Mouse (Mus musculus) MEL (cell line): Measurements from ENCODE around the gene Kndc1.

Experiments used
- CHD1 ChIP-seq: IDR thresholded peaks from 2 replicates; pipeline ENCODE4 v1.6.1; 2012; ENCODE audit warnings: low read depth, mild to moderate bottlenecking, inconsistent platforms, low read length, improper control_type of control experiment
- CTCF ChIP-seq, 3 experiments: IDR thresholded peaks in 2 of 3; conservative IDR thresholded peaks in 1 of 3; 2 replicates each; pipeline ENCODE4 v1.5.1; 2011 to 2012; ENCODE audit warnings: low read length in 3 of 3, low read depth in 2 of 3, mild to moderate bottlenecking in 2 of 3, improper control_type of control experiment in 1 of 3, inconsistent platforms in 1 of 3, mixed read lengths in 1 of 3, moderate library complexity in 1 of 3; ENCODE audit not compliant: control insufficient read depth in 1 of 3, insufficient read depth in 1 of 3, poor library complexity in 1 of 3, severe bottlenecking in 1 of 3
- ETS1 ChIP-seq: IDR thresholded peaks from 2 replicates; pipeline ENCODE4 v1.6.1; 2012; ENCODE audit warnings: low read depth, mild to moderate bottlenecking, inconsistent platforms, low read length, improper control_type of control experiment, moderate library complexity
- GATA1 ChIP-seq: IDR thresholded peaks from 2 replicates; pipeline ENCODE4 v1.6.1; 2011; ENCODE audit warnings: low read depth, low read length, improper control_type of control experiment
- MXI1 ChIP-seq: IDR thresholded peaks from 2 replicates; pipeline ENCODE4 v1.6.1; 2011; ENCODE audit warnings: mild to moderate bottlenecking, low read depth, low read length, improper control_type of control experiment
- NELFE ChIP-seq: IDR thresholded peaks from 2 replicates; pipeline ENCODE4 v1.6.1; 2011; ENCODE audit warnings: low read depth, low read length, improper control_type of control experiment
- POLR2AphosphoS2 ChIP-seq: IDR thresholded peaks from 2 replicates; pipeline ENCODE4 v1.6.1; 2011; ENCODE audit warnings: low read length, improper control_type of control experiment
- RCOR1 ChIP-seq: IDR thresholded peaks from 2 replicates; pipeline ENCODE4 v1.6.1; 2012; ENCODE audit warnings: low read depth, mild to moderate bottlenecking, inconsistent platforms, low read length, improper control_type of control experiment
- SMC3 ChIP-seq: IDR thresholded peaks from 2 replicates; pipeline ENCODE4 v1.6.1; 2011; ENCODE audit warnings: low read depth, low read length, improper control_type of control experiment
- USF1 ChIP-seq: IDR thresholded peaks from 2 replicates; pipeline ENCODE4 v1.6.1; 2014; ENCODE audit warnings: low read depth, mild to moderate bottlenecking, inconsistent platforms, low read length, improper control_type of control experiment, moderate library complexity
- ZC3H11A ChIP-seq: IDR thresholded peaks from 2 replicates; pipeline ENCODE4 v1.6.1; 2012; ENCODE audit warnings: low read depth, mild to moderate bottlenecking, inconsistent platforms, low read length, improper control_type of control experiment

DNA sequence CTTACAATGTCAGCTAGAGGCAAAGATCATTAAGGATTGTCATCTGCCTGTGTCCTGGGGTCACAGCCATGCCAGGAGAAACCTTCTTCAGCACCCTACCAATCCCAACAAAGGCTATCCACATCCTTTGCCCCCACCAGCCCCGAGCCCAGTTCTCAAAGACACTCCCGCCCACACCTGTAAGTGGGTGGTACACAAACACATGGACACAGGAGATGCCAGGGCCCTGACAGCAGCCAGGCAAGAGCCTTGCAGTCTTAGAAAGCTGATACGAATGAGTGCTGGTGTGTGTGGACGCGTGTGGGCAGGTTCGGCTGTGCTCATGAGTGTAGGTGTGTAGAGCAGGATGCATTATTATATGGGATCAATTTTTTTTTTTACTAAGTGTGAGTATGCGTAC lies 6.0 kb downstream of the Kndc1 start:
- TF ChIP-seq GATA1 (no peak), CTCF (IDR thresholded peaks at IDR 0.05 in 2 of 3, conservative IDR thresholded peaks at IDR 0.05 in 1 of 3; ENCODE audit: control insufficient read depth in 1 of 3, insufficient read depth in 1 of 3, low read depth in 2 of 3, low read length in 3 of 3, poor library complexity in 1 of 3, severe bottlenecking in 1 of 3) (no peak), ZC3H11A (no peak), RCOR1 (no peak), SMC3 (no peak), MXI1 (no peak), USF1 (no peak), ETS1 (no peak), POLR2AphosphoS2 (no peak), CHD1 (no peak), NELFE (no peak)
